Mouse (Mus musculus) layer of hippocampus, adult 8-10 months (tissue): ENCODE measurements at regions not wholly inside any gene's neighbourhood (a gene's known extent, or its start where the extent isn't known, plus 50 kb on each side); places are given as distances from the start of the nearest gene placed in this dataset.
"Not testable (repeated sequence)": the region's sequence is repeated elsewhere in the genome, so short reads cannot be mapped to it uniquely, and the experiment has no call there.

Experiments used
- DNase-seq, 2 experiments: peaks; one replicate each; pipeline ENCODE4 v3.0.0; 2022; ENCODE audit warnings: low spot score in 2 of 2

DNA sequence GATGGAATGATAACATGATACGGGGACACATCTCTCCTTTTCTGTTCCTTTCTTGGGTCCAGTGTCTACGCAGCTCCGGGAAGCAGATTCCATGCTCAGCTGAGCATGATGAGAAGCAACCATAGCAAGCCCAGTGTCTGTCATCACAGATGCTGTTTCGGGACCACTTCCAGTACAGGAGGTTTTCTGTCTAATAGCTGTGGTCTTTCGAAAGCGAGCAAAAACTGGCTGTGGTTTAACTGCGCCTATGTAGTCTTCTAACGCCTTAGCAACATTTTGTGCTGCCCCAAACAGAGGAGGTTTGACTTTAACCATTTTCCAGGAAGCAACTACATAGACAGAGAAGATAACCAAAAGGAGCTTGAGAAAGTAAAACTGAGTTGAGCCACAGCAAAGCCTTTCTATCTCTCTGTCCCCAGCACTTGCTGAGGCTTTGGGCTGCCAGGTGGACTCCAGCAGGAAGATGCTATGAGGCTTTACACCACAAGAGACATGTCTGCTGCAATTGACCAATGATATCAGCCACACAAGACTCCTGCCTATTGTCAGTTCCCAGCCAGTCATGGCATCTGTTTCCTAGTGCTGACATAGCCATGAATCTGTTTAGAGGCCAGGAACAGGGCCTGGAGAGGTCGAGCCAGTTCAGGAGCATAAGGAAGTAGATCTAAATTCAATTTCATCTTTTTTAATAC lies 95.1 kb downstream of the Stard3nl start:
- peak in 1 of 2 experiments; percentile 19 for DNase-seq

DNA sequence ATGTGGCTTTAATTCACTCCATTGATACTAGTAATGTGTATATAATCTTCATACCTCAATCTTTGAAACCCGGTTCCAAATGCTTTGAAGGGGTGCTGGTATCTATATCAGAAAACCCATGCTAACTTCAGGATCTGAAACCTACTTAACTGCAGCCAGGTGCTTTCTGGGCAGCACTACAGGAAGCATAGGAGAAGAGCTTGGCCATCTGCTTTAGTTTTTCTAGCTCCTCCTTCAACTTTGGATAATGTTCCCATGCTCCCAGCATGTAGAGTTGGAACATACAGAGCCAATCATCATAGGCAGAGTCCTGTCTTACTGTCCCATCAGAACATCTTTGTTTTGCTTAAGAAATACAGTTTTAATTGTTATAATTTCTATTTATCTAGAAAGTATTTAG lies 99.3 kb downstream of the Stard3nl start:
- no peak for DNase-seq

DNA sequence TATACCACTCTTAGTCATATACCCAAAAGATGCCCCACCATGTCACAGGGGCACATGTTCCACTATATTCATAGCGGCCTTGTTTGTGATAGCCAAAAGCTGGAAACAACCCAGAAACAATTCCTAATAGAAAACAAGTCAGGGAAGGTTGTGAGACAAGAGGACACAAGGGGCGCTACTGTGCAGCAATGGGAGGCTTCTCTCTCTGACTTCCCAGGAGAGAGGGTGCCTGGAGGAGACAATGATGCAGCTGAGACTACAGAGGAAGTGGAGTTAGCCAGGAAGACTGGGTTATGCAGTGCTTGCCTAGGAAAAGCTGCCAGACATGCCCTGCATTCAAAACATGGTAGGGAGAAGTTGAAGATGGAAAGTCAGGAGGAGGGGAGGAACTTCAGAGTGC lies 102.6 kb downstream of the Stard3nl start:
- DNase-seq = no peak

DNA sequence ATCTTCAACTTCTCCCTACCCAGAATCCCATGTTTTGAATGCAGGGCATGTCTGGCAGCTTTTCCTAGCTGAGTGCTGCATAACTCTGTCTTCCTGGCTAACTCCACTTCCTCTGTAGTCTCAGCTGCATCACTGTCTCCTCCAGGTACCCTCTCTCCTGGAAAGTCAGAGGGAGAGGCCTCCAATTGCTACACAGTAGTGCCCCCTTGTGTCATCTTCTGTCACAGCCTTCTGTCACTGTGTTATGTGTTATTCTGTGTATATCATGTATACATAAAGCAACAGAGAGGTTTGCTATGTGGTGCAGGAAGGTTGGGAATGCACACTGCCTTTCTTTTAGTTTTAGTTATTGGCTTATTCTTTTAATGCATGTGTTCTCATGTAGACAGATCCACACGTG lies 112.4 kb downstream of the Stard3nl start:
- DNase-seq = no peak

DNA sequence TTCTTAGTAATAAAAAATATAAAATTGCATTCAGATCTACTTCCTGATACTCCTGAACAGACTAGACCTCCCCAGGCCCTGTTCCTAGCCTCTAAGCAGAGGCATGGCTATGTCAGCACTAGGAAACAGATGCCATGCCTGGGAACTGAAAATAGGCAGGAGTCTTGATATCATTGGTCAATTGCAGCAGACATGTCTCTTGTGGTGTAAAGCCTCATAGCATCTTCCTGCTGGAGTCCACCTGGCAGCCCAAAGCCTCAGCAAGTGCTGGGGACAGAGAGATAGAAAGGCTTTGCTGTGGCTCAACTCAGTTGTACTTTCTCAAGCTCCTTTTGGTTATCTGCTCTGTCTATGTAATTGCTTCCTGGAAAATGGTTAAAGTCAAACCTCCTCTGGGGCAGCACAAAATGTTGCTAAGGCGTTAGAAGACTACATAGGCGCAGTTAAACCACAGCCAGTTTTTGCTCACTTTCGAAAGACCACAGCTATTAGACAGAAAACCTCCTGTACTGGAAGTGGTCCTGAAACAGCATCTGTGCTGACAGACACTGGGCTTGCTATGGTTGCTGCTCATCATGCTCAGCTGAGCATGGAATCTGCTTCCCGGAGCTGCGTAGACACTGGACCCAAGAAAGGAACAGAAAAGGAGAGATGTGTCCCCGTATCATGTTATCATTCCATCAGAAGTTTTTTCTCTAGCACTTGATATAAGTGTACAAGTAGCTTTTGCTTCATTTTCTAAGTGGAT lies 122.9 kb downstream of the Stard3nl start:
- not testable (repeated sequence) for DNase-seq

DNA sequence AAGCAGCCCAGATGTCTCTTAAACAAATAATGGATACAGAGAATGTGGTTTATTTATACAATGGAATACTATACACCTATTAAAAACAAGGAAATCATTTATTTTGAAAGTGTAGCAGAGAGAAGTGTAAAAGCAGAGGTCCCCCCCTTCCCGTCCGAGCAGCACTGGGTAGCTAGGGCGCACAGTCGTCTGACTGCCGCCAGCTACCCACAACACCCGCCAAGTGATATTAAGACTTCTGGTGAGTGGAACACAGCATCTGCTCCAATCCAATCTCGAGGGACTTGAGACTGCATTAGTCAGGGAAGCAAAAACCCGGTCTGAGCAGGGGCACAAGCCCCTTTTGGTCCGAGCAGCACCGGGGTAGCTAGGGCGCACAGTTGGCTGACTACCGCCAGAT lies 130.6 kb downstream of the Stard3nl start:
- not testable (repeated sequence) for DNase-seq

DNA sequence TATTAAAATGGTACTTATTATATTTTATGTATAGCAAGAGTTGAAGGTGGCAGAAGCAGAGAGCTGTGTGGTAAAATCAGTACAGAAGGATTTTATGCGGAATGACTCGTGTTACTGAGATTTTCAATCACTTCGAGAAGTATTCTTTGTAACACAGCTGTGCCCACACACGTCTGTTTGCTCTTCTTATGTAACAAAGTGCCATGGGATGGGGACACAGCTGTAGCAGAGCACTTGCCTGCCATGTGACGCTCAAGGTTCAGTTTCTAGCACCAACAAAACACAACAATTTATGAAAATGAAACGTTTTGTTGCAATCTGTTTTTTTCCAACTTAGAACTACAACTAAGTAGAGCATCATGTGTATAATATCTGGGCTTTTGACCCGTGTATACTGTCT lies 149.0 kb downstream of the Stard3nl start:
- DNase-seq = not testable (repeated sequence)

DNA sequence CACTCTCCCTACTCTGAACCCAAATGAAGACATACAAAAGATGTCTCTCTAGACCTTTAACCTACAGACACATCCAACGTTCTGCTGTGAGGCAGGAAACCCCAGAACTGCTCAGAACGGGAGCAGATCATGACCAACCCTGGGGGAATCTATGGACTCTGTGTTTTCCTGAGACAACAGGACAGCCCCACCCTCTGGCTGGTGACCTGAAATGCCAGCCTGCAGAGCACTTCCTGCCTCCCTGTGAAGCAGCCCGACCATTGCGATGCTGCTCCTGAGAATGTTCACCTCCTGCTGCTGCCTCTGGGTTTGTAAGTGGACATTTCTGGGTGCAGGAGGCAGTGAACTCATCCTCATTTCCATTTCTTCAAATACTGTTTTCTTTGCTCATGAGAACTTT lies 153.0 kb downstream of the Stard3nl start:
- not testable (repeated sequence) for DNase-seq

DNA sequence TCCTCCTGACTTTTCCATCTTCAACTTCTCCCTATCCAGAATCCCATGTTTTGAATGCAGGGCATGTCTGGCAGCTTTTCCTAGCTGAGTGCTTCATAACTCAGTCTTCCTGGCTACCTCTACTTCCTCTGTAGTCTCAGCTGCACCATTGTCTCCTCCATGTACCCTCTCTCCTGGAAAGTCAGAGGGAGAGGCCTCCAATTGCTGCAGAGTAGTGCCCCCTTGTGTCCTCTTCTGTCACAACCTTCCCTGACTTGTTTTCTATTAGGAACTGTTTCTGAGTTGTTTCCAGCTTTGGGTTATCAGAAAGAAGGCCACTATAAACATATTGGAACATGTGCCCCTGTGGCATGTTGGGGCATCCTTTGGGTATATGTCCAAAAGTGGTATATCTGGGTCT lies 159.3 kb downstream of the Stard3nl start:
- DNase-seq = peak in 1 of 2 experiments; percentile 11

DNA sequence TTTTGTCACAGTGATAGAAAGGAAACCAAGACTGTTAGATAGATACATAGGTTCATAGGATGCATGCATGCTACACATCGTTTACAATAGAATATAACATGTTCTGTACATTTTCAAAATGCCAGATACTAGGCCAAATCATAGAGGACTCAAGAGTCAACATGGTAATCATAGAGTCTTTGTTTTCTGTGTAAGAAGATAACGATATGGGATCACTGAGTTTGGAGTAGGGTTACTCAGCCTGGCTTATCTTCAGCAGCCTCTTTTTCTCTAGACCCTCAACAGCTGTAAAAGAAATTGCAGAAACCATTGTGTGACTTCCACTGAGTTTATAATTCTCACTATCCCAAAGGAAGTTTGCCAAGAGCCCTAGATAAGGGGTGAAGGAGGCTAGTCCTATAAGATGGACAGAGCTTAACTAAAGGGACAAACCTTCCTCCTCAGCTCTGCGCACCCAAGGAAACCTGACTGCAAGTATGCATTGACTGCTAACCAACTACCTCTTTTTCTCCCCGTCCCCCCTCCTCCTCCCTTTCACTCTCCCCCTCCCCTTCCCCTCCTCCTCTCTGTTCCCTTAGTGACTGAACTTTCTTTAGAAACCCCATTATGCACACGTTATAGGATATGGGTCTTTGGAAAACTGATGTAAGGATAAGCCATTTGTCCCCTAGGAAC lies 160.8 kb downstream of the Stard3nl start:
- no peak for DNase-seq

DNA sequence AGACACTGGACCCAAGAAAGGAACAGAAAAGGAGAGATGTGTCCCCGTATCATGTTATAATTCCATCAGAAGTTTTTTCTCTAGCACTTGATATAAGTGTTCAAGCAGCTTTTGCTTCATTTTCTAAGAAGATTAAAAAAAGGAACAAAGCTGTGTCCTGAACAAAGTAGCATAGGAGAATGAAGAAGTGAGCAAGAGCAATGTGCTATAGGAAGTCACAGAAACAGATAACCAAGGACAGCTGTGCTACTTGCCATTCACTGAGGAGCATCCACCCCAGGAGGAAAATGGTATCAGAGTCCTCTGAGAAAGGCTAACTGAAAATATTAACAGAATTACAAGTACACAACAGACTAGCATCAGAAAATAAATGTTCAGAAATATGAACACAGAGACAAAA lies 175.6 kb downstream of the Stard3nl start:
- DNase-seq = not testable (repeated sequence)

DNA sequence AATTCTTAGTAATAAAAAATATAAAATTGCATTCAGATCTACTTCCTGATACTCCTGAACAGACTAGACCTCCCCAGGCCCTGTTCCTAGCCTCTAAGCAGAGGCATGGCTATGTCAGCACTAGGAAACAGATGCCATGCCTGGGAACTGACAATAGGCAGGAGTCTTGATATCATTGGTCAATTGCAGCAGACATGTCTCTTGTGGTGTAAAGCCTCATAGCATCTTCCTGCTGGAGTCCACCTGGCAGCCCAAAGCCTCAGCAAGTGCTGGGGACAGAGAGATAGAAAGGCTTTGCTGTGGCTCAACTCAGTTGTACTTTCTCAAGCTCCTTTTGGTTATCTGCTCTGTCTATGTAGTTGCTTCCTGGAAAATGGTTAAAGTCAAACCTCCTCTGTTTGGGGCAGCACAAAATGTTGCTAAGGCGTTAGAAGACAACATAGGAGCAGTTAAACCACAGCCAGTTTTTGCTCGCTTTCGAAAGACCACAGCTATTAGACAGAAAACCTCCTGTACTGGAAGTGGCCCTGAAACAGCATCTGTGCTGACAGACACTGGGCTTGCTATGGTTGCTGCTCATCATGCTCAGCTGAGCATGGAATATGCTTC lies 176.1 kb downstream of the Stard3nl start:
- not testable (repeated sequence) for DNase-seq

DNA sequence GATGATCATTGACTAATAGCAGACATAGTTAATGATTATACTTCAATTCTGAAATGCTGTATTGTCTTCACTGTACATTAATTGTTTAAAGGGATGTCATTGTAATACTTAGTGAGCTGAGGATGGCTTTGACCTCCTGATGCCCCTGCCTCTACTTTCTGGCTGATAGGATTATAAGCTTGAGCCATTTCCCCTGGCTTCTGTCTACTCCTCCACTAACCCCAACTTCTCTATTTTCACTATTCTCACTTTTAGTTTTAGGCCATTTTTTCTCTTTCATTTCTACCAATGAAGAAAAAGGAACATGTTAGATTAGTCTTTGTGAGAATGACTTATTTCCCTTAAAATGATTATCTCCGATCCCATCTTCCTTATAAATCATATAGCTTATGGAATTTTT lies 190.9 kb downstream of the Stard3nl start:
- no peak for DNase-seq

DNA sequence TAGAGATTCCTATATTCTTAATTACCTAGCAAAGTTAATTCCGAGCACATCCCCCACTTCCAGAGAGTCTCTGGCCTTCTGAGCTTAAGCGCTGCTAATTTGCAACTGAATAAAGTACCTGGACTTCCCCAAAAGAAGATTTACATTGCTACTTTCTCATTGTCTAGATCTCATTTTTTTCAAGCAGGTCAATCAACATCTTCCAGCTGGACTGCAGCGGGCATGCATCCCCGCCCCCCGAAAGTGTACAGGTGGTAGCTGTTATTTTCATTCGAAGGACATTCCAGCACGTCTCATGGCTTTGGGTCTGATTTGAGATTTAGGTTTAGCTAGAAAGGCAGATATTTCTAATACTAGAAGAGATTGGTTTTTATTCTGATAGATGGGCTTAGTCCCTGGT lies 193.3 kb downstream of the Stard3nl start:
- DNase-seq = not testable (repeated sequence)
